Mouse (Mus musculus) liver, embryonic 14.5 days (tissue): Measurements from ENCODE around the gene BC049762.

Source experiments
- CTCF ChIP-seq: IDR thresholded peaks from 2 replicates; pipeline ENCODE4 v1.5.1; 2016; ENCODE audit warnings: antibody characterized with exemption, low read depth, control low read depth
- EP300 ChIP-seq: IDR thresholded peaks from 2 replicates; pipeline ENCODE4 v1.6.1; 2016; ENCODE audit warnings: antibody characterized with exemption, low read depth

DNA sequence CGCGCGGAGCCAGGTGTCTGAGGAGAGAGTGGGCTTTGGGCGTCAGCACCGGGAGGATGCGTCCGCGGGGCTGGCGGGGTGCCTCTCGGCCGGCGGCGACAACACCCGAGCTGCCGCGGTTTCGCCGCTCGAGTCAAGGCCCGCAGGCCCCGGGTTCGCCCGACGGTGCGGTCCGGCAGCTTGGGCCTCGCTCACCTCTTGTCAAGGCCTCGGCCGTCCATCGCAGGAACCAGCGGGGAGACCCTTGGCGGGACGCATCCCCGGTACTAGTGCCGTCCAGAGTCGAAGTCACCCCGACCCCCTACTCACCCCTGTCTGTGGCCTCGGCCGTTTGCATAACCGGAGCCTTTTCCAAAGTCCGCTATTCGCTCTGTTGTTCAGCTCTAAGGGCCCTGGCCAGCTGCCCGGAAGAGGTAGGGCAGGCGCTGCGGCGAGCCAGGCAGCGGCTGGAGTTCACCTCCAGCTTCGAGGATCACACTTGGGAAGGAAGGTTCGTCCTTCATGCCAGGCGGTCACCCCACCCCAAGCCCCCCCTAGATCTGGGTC lies 513 bp upstream of the BC049762 start:
- TF ChIP-seq CTCF (no peak), EP300 (no peak)
